In genomic region chr4:95915628-95916579, GRCm38 (mm10) we compare ENCODE assay signal across 15 mouse cellular contexts. TPM values are rescaled to one million over a fixed set of nuclear protein-coding genes. Genes with fewer than 3 reads are reported as not detected.
DNase-seq lines count a peak whose midpoint lies in the region; ATAC-seq lines count a peak whose summit lies in the region.
"Had no signal": no experiment of that assay in that cellular context is flagged by ENCODE, and none has a peak within 500 bp of the region (broad histone marks: within the 10 kb centered on the region; RNA-seq: fewer than 3 reads in every experiment).

No protein-coding gene starts in this region.

- no peaks in the 10 kb centered on the region for H3K36me3 ChIP-seq in embryonic facial prominence, embryonic 10.5 days (replicated peaks)
- H3K36me3 ChIP-seq in hindbrain, embryonic 11.5 days (ENCODE audit: control insufficient read depth, insufficient read depth, low read length) = no peaks in the 10 kb centered on the region
- H3K36me3 ChIP-seq in midbrain, embryonic 16.5 days (ENCODE audit: control insufficient read depth, insufficient read depth, low read length) = no peaks in the 10 kb centered on the region
- H3K36me3 ChIP-seq: G1E; liver, embryonic 12.5 days; neural tube, embryonic 13.5 days had no signal

- peak; percentile 69 for ATAC-seq in frontal cortex, adult (ENCODE audit: low TSS enrichment)
- peak; percentile 77 for ATAC-seq in hindbrain, embryonic 11.5 days (ENCODE audit: low FRiP score)
- peak; percentile 86 for ATAC-seq in midbrain, embryonic 16.5 days
- ATAC-seq: activated CD4-positive, CD25-positive, alpha-beta regulatory T cell, adult 4 months; liver, embryonic 12.5 days had no signal

- no peaks in the 10 kb centered on the region for H3K27me3 ChIP-seq in embryonic facial prominence, embryonic 10.5 days (replicated peaks; ENCODE audit: low read depth, poor library complexity, severe bottlenecking)
- H3K27me3 ChIP-seq in hindbrain, embryonic 11.5 days (ENCODE audit: control insufficient read depth, insufficient read depth, low read length) = no peaks in the 10 kb centered on the region
- no peaks in the 10 kb centered on the region for H3K27me3 ChIP-seq in midbrain, embryonic 16.5 days (ENCODE audit: control insufficient read depth, insufficient read depth, low read depth, low read length)
- H3K27me3 ChIP-seq: liver, embryonic 12.5 days; neural tube, embryonic 13.5 days had no signal

- no peak overlapping the region for H3K4me3 ChIP-seq in embryonic facial prominence, embryonic 10.5 days
- no peak overlapping the region for H3K4me3 ChIP-seq in hindbrain, embryonic 11.5 days (ENCODE audit: low read depth, low read length)
- no peak overlapping the region for H3K4me3 ChIP-seq in midbrain, embryonic 16.5 days (ENCODE audit: low read depth, low read length)
- H3K4me3 ChIP-seq: liver, embryonic 12.5 days; neural tube, embryonic 13.5 days had no signal

- no peaks in the 10 kb centered on the region for H3K9me3 ChIP-seq in embryonic facial prominence, embryonic 10.5 days
- H3K9me3 ChIP-seq in hindbrain, embryonic 11.5 days (ENCODE audit: control insufficient read depth, low read length) = no peaks in the 10 kb centered on the region
- H3K9me3 ChIP-seq in midbrain, embryonic 16.5 days (replicated peaks; ENCODE audit: control insufficient read depth, low read length, poor library complexity, severe bottlenecking) = no peaks in the 10 kb centered on the region
- H3K9me3 ChIP-seq: liver, embryonic 12.5 days; neural tube, embryonic 13.5 days had no signal

- H3K4me2 ChIP-seq in hindbrain, embryonic 11.5 days (replicated peaks; ENCODE audit: low read depth, low read length) = no peak overlapping the region
- no peak overlapping the region for H3K4me2 ChIP-seq in midbrain, embryonic 16.5 days (ENCODE audit: low read length)
- H3K4me2 ChIP-seq: liver, embryonic 12.5 days; neural tube, embryonic 13.5 days had no signal

- no peak overlapping the region for H3K9ac ChIP-seq in hindbrain, embryonic 11.5 days (ENCODE audit: low read depth, low read length)
- no peak overlapping the region for H3K9ac ChIP-seq in midbrain, embryonic 16.5 days (ENCODE audit: low read depth, low read length)
- H3K9ac ChIP-seq: liver, embryonic 12.5 days; neural tube, embryonic 13.5 days had no signal

- intact Hi-C loops in left cerebral cortex, postnatal 4 days (cut with DNase I) = no loop called here

- no peak for DNase-seq in frontal cortex, postnatal 14 days (ENCODE audit: low spot score in 2 of 2)
- DNase-seq in embryonic facial prominence, embryonic 10.5 days (ENCODE audit: low spot score) = no peak
- peak; percentile 28 for DNase-seq in hindbrain, embryonic 11.5 days (ENCODE audit: low spot score)
- no peak for DNase-seq in adipocyte (ENCODE audit: low spot score)
- DNase-seq in adrenal gland, adult 2 months = no peak
- no peak for DNase-seq in left cerebral cortex, postnatal 4 days
- DNase-seq: gastrocnemius, postnatal 36 days; kidney, postnatal 14 days; lung, postnatal 36 days had no signal

- 61% methylated on average over 8 of the region's 8 CpGs for WGBS in embryonic facial prominence, embryonic 10.5 days
- 41% methylated on average over 8 of the region's 8 CpGs for WGBS in hindbrain, embryonic 11.5 days
- 35% methylated on average over 8 of the region's 8 CpGs for WGBS in midbrain, embryonic 16.5 days

- H3K27ac ChIP-seq in embryonic facial prominence, embryonic 10.5 days (replicated peaks) = peak overlapping the region; percentile 55
- no peak overlapping the region for H3K27ac ChIP-seq in hindbrain, embryonic 11.5 days (ENCODE audit: low read depth, low read length)
- H3K27ac ChIP-seq in midbrain, embryonic 16.5 days (ENCODE audit: low read length) = no peak overlapping the region
- H3K27ac ChIP-seq: liver, embryonic 12.5 days; neural tube, embryonic 13.5 days had no signal

- peaks cover 37% of the 10 kb centered on the region for H3K4me1 ChIP-seq in embryonic facial prominence, embryonic 10.5 days
- H3K4me1 ChIP-seq in hindbrain, embryonic 11.5 days (replicated peaks; ENCODE audit: control insufficient read depth, insufficient read depth, low read length) = no peaks in the 10 kb centered on the region
- H3K4me1 ChIP-seq in midbrain, embryonic 16.5 days (ENCODE audit: control insufficient read depth, insufficient read depth, low read length) = no peaks in the 10 kb centered on the region; the same call in 1 of the 2 replicates
- H3K4me1 ChIP-seq: liver, embryonic 12.5 days had no signal

RNA-seq across cellular contexts. Expression of gene Hook1, which starts 51.1 kb away (rescaled TPM):
- 15.6 and 18.1 TPM in 2 replicates for polyA plus RNA-seq in embryonic facial prominence, embryonic 10.5 days (2016; fragmentation: Nextera tagmentation; extraction: Ambion mirVana)
- 31.9 and 32.8 TPM in 2 replicates for polyA plus RNA-seq in hindbrain, embryonic 11.5 days (2014; fragmentation: Nextera tagmentation; extraction: Ambion mirVana)
- polyA plus RNA-seq in midbrain, embryonic 16.5 days (2015; fragmentation: Nextera tagmentation; extraction: Ambion mirVana) = 90.8 and 94.7 TPM in 2 replicates
- 1 to 10 TPM; 6.2 to 7.0 TPM for total RNA-seq in adrenal gland, adult 2 months (2021)
- polyA plus RNA-seq in adrenal gland, adult 2 months (2012; rRNA removed) = 1.2 and 1.4 TPM in 2 replicates
- 10 to 100 TPM; 75.0 to 80.3 TPM for total RNA-seq in left cerebral cortex, postnatal 4 days (2021)
- polyA plus RNA-seq: G1E had no signal
